In genomic region chr3:138613680-138614079, GRCm38 (mm10) we compare ENCODE assay signal across 14 mouse cellular contexts.
DNase-seq lines count a peak whose midpoint lies in the region; ATAC-seq and TF ChIP-seq lines count a peak whose summit lies in the region.
"Had no signal": no experiment of that assay in that cellular context is flagged by ENCODE, and none has a peak within 500 bp of the region (broad histone marks: within the 10 kb centered on the region; RNA-seq: fewer than 3 reads in every experiment).

No protein-coding gene starts in this region.

- 0 out of 2 replicates have a peak overlapping the region, but pooled peaks have one; percentile 3 for H3K4me3 ChIP-seq in heart, embryonic 10.5 days
- no peak overlapping the region for H3K4me3 ChIP-seq in lung, embryonic 14.5 days (ENCODE audit: low read depth, low read length)
- peak overlapping the region; percentile 51 for H3K4me3 ChIP-seq in erythroblast, embryonic 14.5 days (replicated peaks)
- H3K4me3 ChIP-seq in liver, embryonic 15.5 days (replicated peaks), result peak overlapping the region; percentile 29
- H3K4me3 ChIP-seq in midbrain, embryonic 13.5 days (replicated peaks), result no peak overlapping the region
- H3K4me3 ChIP-seq: hindbrain, embryonic 10.5 days; midbrain, embryonic 12.5 days had no signal

- DNase-seq in heart, embryonic 10.5 days (ENCODE audit: low spot score), result no peak
- no peak for DNase-seq in heart, adult 9 months (ENCODE audit: low spot score in 2 of 2)
- DNase-seq in lung, embryonic 14.5 days, result peak; percentile 43
- no peak for DNase-seq in lung, postnatal 14 days
- DNase-seq in urinary bladder, adult 2 months (ENCODE audit: low spot score), result no peak
- DNase-seq: adrenal gland, postnatal 25 days; cerebellum, adult 2 months; forebrain, postnatal 0 days had no signal

- no peaks in the 10 kb centered on the region for H3K36me3 ChIP-seq in heart, embryonic 10.5 days
- H3K36me3 ChIP-seq in lung, embryonic 14.5 days (ENCODE audit: insufficient read depth), result no peaks in the 10 kb centered on the region
- H3K36me3 ChIP-seq in erythroblast, embryonic 14.5 days (ENCODE audit: control insufficient read depth), result no peaks in the 10 kb centered on the region
- no peaks in the 10 kb centered on the region for H3K36me3 ChIP-seq in liver, embryonic 15.5 days (replicated peaks)
- H3K36me3 ChIP-seq in midbrain, embryonic 13.5 days, result no peaks in the 10 kb centered on the region
- H3K36me3 ChIP-seq: hindbrain, embryonic 10.5 days; midbrain, embryonic 12.5 days had no signal

- peak; percentile 58 for ATAC-seq in lung, embryonic 14.5 days (ENCODE audit: insufficient read depth)
- ATAC-seq in liver, embryonic 15.5 days (ENCODE audit: insufficient read depth), result peak; percentile 61
- no peak for ATAC-seq in midbrain, embryonic 13.5 days
- ATAC-seq: forebrain, postnatal 0 days; Patski had no signal

- TF ChIP-seq CTCF in lung, embryonic 14.5 days (IDR thresholded peaks at IDR 0.05; ENCODE audit: low read depth), result no peak

- 79% methylated on average over 3 of the region's 3 CpGs for WGBS in heart, embryonic 10.5 days
- WGBS in lung, embryonic 14.5 days, result 75% methylated on average over 3 of the region's 3 CpGs
- 57% methylated on average over 3 of the region's 3 CpGs for WGBS in liver, embryonic 15.5 days (ENCODE audit: insufficient replicate concordance)
- WGBS in midbrain, embryonic 13.5 days, result 88% methylated on average over 3 of the region's 3 CpGs

- peaks cover 4% of the 10 kb centered on the region; the same call in 1 of the 2 replicates for H3K27me3 ChIP-seq in heart, embryonic 10.5 days (ENCODE audit: insufficient read depth, poor library complexity, severe bottlenecking)
- H3K27me3 ChIP-seq in lung, embryonic 14.5 days (ENCODE audit: insufficient read depth, low read length), result no peaks in the 10 kb centered on the region
- H3K27me3 ChIP-seq in erythroblast, embryonic 14.5 days (ENCODE audit: control insufficient read depth), result peaks cover 9% of the 10 kb centered on the region
- H3K27me3 ChIP-seq in liver, embryonic 15.5 days, result 0 out of 2 replicates have a peak, but pooled peaks cover 4% of the 10 kb centered on the region
- no peaks in the 10 kb centered on the region for H3K27me3 ChIP-seq in midbrain, embryonic 13.5 days
- H3K27me3 ChIP-seq: midbrain, embryonic 12.5 days; Patski had no signal

- peaks cover 26% of the 10 kb centered on the region for H3K4me1 ChIP-seq in heart, embryonic 10.5 days
- H3K4me1 ChIP-seq in lung, embryonic 14.5 days (ENCODE audit: insufficient read depth), result 0 out of 2 replicates have a peak, but pooled peaks cover 3% of the 10 kb centered on the region
- H3K4me1 ChIP-seq in erythroblast, embryonic 14.5 days (ENCODE audit: control insufficient read depth), result peaks cover 39% of the 10 kb centered on the region
- H3K4me1 ChIP-seq in liver, embryonic 15.5 days (replicated peaks), result peaks cover 33% of the 10 kb centered on the region
- 0 out of 2 replicates have a peak, but pooled peaks cover 4% of the 10 kb centered on the region for H3K4me1 ChIP-seq in midbrain, embryonic 13.5 days (replicated peaks)
- H3K4me1 ChIP-seq: midbrain, embryonic 12.5 days had no signal

- peak overlapping the region; percentile 42; the same call in 1 of the 2 replicates for H3K27ac ChIP-seq in heart, embryonic 10.5 days
- no peak overlapping the region for H3K27ac ChIP-seq in lung, embryonic 14.5 days (ENCODE audit: low read depth)
- peak overlapping the region; percentile 82 for H3K27ac ChIP-seq in liver, embryonic 15.5 days (replicated peaks)
- H3K27ac ChIP-seq in midbrain, embryonic 13.5 days, result no peak overlapping the region
- H3K27ac ChIP-seq: hindbrain, embryonic 10.5 days; midbrain, embryonic 12.5 days had no signal

- H3K9ac ChIP-seq in lung, embryonic 14.5 days, result no peak overlapping the region
- H3K9ac ChIP-seq in liver, embryonic 15.5 days, result no peak overlapping the region
- no peak overlapping the region for H3K9ac ChIP-seq in midbrain, embryonic 13.5 days (replicated peaks)
- H3K9ac ChIP-seq: forebrain, postnatal 0 days; midbrain, embryonic 12.5 days had no signal

- no peak overlapping the region for H3K4me2 ChIP-seq in lung, embryonic 14.5 days
- peak overlapping the region; percentile 64 for H3K4me2 ChIP-seq in liver, embryonic 15.5 days
- H3K4me2 ChIP-seq in midbrain, embryonic 13.5 days (replicated peaks), result no peak overlapping the region
- H3K4me2 ChIP-seq: midbrain, embryonic 12.5 days had no signal

- no peaks in the 10 kb centered on the region for H3K9me3 ChIP-seq in heart, embryonic 10.5 days
- no peaks in the 10 kb centered on the region for H3K9me3 ChIP-seq in lung, embryonic 14.5 days (ENCODE audit: low read depth, low read length)
- H3K9me3 ChIP-seq in erythroblast, embryonic 14.5 days (ENCODE audit: control insufficient read depth, low read length), result no peaks in the 10 kb centered on the region
- H3K9me3 ChIP-seq in liver, embryonic 15.5 days (replicated peaks), result no peaks in the 10 kb centered on the region
- no peaks in the 10 kb centered on the region for H3K9me3 ChIP-seq in midbrain, embryonic 13.5 days
- H3K9me3 ChIP-seq: hindbrain, embryonic 10.5 days; midbrain, embryonic 12.5 days had no signal

Comparison
In these comparisons a context has a peak if more than half of its experiments do, and no peak if none do; other contexts are left out.
1. H3K27ac ChIP-seq: peak in heart, embryonic 10.5 days (single experiment) and liver, embryonic 15.5 days (single experiment); none in lung, embryonic 14.5 days (single experiment) and midbrain, embryonic 13.5 days (single experiment).
2. H3K4me3 ChIP-seq: peak in heart, embryonic 10.5 days (single experiment), erythroblast, embryonic 14.5 days (single experiment) and liver, embryonic 15.5 days (single experiment); none in lung, embryonic 14.5 days (single experiment) and midbrain, embryonic 13.5 days (single experiment).